Mouse (Mus musculus) megakaryocyte progenitor cell, adult 5-6 weeks (primary cell): Measurements from ENCODE around the gene Rtl10. TPM values are rescaled to one million over a fixed set of nuclear protein-coding genes. Genes with fewer than 3 reads are reported as not detected.

ENCODE experiments used
- ATAC-seq: replicated peaks from 2 replicates; pipeline ENCODE4 v1.8.0; 2016; ENCODE audit warnings: mild to moderate bottlenecking, moderate TSS enrichment, inconsistent platforms; ENCODE audit not compliant: poor library complexity
- total RNA-seq, 2 experiments: library from RNA; stranded (forward) in 1 of 2; stranded (reverse) in 1 of 2; fragments of 157-497, 149-512 nt in 1 of 2; fragments of 200-1000 nt in 1 of 2; gene quantifications; 2 replicates each; pipeline versions ENCODE4 v1.2.3 to v1.2.4; 2015 to 2017

The Rtl10 gene
- total RNA-seq, 2 experiments from 2014 or later = 2.6 to 5.8 TPM

DNA sequence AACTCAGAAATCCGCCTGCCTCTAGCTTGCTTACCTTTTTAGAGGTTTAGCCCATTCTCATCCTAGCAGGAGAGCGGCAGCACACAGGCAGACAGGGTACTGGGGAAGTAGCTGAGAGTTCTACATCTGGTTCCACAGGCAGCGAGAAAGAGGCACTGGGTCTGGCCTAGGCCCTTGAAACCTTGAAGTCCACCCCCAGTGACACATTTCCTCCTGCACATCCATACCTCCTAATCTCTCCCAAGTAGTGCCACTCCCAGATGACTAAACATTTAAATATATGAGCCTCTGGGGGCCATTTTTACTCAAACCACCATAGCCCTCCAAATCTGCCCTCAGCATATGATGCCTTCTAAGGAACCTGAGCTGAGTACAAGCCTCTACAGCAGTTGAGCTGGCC lies 16.3 kb upstream of the Rtl10 start:
- ATAC-seq = no peak

DNA sequence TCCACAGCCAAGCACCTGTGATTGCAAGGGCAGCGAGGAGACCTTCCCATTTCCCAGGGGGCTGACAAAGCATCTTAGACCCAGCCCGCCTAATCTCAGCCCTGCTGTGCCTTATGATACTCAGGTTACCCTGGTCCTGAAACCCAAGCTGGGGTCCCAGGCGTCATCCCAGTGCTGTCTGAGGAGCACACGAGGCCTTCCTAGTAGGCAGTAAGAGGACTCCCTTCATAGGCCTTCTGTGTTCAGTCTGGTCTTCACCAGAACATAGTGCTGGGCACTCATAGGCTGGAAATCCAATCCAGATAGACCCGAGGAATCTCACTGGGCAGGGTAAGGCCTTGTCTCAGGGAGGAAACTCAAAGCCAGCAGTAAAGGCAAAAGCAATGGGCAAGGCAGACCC lies 14.9 kb upstream of the Rtl10 start:
- no peak for ATAC-seq

DNA sequence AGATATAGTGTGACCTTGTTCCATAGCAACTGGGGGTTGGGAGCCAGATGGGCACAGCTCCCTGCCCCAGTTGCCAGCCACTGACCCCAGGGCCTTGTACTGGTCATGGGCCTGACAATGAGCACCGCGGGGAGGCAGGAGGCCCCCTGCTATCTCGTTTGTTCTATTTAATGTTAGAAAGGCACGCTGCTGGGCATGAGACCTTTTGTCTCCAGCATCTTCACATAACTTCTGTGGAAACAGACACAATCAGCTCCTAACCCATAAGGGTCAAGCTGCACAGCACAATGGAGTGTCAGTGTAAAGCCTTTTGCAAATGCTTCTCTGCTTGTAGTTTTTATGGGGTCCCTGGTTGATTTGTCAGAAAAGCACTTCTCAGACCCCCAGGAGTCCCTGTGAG lies 14.3 kb upstream of the Rtl10 start:
- no peak for ATAC-seq

DNA sequence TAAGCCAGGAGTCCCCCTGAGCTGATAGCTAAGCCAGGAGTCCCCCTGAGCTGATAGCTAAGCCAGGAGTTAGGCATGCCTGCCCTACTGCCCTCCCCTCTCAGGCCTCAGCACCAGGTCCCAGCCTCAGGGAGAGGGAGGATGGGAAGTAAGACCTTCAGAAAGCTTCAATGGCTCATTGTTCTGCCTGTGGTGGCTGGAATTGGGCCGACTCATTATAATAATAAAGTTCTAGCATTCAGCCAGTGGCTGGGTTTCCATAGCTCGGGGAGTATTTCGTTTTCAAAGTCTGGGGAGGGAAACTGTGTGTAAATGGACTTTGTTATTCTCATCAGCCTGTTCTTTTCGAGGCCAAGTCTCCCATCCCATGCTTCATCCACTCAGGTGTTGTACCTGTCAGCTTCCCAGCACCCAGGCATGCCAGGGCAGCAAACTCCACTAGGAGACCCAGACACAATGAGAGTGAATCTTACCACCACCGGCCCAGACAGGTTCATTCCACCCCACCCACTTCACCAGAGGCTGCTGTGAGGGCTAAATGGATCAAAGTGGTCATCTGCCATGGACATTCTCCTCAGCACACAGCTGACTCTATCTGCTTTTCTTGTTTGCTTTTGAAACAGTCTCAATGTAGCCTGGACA lies 13.8 kb upstream of the Rtl10 start:
- ATAC-seq = no peak

DNA sequence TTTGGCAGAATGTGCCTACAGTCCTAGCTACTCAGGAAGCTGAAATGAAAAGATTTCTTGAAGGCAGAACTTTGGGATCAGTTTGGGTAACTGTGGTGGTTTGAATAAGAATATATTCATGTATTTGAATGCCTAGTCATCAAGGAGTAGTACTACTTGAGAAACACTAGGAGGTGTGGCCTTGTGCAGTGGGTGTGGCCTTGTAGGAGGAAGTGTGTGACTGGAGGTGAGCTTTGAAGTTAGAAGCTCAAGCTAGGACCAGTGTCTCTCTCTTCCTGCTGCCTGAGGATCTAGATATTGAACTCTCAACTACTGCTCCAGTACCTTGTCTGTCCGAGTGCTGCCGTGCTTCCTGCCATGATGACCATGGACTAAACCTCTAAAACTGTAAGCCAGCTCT lies 12.6 kb upstream of the Rtl10 start:
- ATAC-seq = peak; percentile 44; the same call in 1 of the 2 replicates

DNA sequence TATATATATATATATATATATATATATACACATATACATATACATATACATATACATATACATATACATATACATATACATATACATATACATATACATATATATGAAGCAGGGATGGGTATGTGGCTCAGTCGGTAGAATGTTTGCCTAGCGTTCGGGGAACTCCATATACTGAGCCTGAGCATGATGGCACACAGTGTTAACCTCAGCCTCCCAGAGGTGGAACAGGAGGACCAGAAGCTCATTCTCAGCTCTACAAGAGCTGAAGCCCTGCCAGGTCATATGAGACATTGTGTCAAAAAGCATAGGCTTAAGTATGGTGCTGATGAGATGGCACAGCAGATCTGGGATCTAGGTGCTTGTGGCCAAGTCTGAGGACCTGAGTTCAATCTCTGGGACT lies 8.4 kb upstream of the Rtl10 start:
- ATAC-seq = no peak

DNA sequence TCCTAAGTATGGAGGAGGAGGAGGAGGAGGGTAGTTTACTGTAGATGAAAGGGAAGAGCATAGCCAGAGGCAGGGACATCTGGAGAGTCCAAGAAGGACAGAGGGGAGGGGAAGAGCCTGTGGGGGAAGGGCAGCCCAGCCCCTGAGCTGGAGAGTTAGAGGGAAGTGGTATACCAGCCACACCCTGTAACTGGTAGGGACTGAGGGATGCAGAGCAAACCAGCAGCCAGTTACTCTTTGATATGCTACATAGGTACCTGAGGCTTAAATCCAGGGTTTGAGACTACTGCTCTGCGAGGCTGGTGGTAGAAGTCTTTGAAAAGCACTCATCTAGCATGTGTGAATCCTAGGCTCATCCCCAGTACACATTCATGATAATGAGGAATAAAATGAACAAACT lies 7.8 kb upstream of the Rtl10 start:
- no peak for ATAC-seq

DNA sequence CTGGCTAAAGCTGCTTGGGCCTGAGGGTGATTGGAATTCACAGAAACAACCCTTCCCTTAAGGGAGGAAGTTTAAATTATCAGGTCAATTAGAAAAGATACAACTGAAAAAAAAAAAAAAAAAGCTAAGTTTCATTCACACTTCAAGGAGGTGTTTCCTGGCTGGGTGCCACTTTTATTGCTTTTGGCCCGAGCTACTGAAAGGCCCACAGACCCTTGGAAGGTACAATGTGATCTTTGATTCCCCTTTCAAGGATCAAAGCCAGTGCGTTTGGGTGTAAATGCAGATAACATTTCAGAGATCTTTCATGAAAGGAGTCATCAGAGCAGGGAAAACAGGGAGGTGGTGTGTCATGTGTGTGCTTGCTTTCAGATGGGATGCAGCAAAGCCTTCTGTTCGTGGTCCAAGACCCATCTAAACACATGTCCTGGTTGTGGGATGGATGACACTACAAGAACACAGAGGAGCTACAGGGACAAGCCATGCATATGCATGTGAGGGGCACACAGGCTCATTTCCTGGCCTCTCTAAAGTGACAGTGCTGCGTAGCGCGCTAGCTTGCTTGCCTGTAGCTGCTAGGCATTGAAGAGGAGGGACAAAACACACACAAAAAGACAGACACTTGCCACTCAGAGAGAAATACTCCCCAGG lies 711 bp upstream of the Rtl10 start:
- peak; percentile 42 for ATAC-seq

DNA sequence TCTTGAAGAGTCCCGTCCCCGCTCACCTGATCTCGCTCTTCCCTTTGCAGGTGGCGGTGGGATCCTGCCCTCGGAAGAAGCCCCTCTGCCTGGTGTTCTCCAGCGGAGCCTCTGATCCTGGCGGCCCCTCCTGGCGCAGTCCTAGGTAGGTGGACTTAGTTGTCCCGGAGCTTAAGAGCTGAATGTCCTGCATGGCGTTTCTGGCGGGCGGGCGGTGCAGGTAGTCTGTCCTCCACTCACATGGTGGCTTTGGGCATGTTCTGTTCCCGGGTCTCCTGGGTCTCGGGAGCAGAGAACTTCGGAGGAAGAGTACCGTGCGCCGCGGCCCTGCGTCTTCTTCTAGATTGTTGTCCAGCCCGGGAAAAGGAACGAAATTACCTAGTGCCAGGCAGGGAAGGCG lies 295 bp downstream of the Rtl10 start:
- ATAC-seq = peak; percentile 13

DNA sequence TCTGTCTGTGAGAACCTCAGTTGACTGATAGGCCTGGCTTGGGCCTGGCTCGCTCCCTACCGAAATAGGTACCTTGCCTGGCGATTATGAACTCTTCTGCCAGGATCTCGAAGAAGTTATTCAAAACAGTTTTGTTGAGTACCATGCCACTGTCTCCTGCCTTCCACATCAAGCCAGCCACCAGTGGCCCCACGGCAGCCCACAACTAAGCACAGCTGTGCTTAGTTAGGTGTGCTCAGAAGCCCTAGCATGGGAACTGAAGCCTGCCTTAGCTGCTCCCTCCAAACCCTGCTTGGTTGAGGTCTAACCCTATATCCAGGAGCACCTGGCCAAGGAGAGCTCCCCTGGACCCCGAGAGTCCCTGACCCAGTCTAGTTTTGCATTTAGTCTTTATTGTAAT lies 2.8 kb downstream of the Rtl10 start:
- ATAC-seq = no peak

DNA sequence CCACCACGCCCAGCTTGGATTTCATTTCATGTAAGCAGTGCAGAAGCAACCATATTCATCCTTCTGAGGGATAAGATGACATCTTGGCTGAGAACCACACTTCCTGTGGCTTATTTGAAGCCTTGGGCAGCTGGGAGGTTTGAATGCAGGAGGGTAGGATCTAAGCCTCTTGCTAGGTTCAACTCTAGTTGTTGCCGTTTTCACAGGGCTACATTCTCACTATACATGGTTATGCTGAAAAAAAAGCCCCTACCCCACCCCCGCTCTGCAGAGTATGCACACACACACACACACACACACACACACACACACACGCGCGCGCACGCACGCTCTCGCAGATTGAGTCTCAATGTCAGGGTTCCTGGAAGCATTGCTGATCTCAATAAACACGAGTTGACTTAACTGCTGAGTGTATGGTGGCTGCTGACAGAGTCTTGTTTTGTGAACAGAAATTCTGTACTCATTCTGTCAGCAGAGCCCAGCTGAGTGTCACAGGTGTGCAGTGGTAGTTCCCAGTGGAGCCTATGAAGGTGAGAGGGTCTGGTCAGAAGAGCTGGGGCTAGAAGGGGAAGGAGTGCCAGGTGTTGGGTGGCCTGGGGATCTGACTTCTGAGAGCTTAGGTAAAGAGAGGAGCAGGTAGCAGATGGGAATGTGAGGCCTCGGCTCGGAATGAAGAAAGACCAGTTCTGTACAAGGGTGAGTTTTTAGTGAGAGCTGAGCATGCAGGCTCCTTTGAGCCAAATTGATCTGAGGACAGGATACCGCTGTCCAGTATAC lies 5.1 kb downstream of the Rtl10 start:
- no peak for ATAC-seq

DNA sequence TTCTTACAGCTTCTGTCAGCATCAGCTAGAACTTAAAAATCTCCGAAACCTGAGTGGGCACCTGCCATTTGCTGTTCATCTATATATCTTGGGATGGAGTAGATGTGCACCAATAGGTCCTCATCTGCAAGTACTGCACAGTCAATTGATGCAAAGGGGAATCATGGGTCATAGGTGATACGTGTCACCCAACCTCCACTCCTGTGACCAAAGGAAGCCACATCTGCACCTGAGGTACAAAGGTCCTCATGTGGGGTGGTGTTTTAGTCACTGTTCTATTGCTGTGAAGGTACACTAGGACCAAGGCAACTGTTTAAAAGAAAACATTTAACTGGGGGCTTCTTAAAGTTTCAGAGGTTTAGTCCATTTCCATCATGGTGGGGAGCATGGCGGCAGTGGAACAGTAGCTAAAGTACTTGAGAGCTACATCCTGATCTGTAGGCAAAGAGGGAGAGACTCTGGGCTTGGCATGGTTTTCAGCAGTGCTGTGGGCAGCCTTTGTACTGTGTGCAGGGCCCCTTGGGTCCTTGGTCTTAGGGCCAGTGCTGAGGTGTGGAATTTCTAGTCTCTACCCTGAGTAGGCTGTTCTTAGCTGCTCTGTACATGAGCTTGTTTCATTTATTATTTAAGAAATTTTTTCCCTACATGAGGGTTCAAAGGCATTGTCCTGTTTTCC lies 8.0 kb downstream of the Rtl10 start:
- no peak for ATAC-seq

DNA sequence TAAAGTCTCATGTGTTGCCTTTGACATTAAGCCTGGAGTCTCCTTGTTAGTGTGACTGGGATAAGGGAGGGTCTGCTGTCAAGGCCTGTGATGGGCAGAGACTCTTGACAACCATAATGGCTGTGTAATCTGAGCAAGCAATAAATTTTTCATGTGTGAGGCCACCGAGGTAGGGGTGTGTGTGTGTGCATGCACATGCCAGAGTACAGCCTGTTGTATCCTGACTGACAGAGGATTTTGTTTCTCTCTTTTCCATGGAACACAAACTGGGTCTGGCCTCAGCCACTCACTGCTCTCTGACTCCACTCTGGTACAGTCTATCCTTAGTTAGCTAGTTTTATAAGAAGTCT lies 8.5 kb downstream of the Rtl10 start:
- no peak for ATAC-seq

DNA sequence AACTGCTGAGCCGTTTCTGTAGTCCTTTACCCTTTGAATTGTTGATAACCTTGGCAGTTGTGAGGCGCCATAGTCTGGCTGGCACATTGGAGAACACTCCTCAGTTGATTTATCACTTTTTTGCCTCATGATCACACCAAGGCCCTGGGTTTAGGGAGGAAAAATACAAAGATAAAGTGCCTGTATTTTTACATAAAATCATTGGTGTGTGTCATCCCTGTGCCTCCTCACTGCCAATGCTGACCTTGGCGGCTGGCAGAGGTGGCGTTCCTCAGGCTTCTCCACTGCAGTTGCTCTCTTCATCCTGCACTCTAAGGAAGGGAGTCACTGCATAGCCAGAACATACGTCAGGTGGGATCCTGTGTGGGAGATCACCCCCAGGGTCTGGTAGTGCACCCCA lies 13.0 kb downstream of the Rtl10 start:
- no peak for ATAC-seq

DNA sequence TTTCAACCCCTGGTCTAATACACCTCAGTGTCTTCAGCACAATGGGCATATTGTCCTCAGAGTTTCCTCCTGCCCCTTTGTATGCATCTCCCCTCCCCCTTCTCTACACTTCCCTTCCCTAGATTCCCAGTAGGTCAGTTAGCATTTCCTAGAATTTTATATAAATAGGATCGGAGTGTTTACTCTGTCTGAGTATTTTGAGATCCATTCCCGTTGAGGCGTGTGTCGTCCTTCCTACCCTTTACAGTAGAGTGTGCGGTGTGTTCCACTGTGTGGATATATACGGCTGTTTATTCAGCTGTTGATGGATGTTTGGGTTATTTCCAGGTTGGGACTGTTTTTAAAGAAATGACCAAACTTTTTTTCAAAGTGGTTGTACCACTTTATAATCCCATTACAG lies 14.8 kb downstream of the Rtl10 start:
- ATAC-seq = no peak

DNA sequence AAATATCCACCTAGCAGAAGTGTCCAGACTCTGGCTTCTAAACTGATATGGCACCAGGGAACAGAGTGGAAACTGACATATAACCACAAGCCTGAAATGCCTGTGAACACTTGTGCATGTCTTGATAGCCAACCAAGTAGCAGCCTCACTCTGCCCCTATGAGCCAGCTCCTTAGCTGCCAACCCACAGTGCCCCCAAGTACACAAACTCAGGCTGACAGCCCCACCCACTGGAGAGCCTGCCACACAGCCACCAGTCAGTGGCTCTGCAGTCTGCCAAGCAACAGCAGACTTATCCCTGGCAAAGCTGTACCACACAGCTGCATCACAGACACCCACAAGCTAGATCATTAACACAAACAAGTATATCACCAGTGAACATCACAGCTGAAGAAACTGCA lies 19.4 kb downstream of the Rtl10 start:
- ATAC-seq = peak; percentile 86

DNA sequence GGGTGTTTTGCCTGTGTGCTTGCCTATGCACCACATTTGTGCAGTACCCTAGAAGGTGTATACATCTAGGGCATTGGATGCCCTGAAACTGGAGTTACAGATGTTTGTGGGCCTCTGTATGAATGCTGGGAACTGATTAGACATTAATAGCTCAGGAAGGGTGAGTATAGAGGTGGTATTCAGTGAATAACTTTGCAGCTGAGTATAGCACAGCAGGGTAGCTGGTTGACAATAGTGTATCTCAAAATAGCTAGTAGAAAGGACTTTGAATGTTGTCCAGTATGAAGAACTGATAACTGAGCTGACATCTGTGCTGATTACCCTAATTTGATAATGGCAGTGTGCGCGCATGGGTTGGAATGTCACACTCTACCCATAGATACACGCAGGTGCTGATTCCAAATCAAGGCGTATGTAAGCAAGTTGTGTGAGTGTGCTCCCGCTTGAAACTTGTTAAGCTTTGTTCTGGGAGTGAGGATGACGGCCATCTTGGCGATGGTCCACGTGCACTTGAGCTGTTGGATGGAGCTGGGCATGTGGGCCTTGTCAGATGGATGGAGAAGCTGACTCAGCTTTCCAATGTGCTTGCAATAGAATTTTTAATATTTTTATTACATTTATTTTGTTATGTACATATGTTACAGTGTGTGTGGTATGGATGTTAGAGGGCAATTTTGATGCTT lies 25.0 kb downstream of the Rtl10 start:
- no peak for ATAC-seq

DNA sequence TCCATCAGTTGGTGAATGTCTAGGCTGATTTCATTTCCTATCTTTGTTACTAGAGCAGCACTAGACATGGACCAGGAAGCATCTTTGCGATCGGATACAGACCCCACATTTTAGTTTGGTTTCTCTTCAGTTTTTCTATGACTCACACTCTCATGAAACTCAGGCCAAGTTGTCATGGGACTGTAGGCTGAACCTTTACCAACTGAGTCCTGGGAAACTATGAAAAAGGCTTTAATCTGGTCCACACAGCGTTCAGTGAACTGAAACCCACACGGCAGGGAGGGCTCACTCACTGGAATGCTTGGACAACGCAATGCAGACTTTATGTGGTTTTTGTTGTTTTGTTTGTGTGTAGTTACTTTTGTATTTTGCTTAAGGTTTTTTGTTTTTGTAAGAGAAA lies 30.0 kb downstream of the Rtl10 start:
- no peak for ATAC-seq

DNA sequence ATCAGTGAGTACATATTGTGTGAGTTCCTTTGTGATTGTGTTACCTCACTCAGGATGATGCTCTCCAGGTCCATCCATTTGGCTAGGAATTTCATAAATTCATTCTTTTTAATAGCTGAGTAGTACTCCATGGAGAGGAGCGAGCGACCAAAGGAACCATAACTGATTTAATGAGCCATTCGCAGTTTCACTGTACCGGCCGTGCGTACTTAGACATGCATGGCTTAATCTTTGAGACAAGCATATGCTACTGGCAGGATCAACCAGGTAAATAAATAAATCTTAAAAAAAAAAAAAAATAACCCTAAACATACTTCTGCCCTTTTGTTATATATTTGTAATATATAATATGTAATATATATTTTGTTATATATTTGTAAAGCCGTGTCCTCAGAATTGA lies 34.4 kb downstream of the Rtl10 start:
- peak; percentile 100 for ATAC-seq

DNA sequence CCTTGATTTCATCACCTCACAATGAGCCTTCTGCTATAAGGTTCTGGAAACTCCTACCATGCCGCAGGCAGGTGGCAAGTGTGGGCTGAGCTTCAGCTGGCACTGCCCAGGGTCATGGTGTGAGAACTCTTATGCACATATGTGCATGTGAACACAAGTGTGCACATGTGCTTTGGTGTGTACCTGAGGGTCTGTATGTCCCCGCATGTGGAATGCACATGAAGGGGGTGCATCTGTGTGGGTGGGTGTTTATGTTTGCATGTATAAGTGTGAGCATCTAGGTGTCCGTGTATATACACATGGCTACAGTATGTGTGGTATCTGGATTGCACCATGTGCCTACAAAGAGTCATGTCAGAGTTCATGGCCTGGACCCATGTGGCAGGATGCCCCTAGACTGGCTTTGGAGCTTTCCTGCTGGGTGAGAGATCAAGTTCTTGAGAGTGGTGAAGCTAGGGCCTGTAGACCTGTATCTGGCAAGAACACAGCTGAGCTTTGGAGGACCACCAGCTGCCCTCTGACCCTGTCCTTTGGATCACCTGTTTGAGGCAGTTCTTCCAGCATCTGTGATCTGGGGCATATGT lies 38.8 kb downstream of the Rtl10 start:
- no peak for ATAC-seq

DNA sequence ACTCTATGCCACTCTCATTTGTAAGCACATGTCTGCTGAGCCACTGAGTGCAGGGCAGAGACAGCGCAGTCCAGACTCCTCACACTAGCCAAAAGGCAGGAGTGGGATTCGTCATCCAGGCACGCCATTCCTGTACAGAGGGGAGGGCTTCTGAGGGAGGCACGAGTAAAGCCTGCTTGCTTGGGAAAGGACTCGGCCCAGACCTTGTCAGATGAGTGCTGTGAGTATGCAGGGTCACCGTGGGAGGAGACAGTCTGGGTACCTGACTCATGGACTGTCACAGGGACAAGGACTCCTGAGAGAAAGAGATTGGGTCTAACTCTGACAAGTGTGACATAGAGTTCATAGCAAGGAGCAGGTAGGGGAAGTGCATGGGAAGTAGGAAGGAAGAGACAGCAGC lies 40.6 kb downstream of the Rtl10 start:
- ATAC-seq = no peak
